Mouse (Mus musculus): ENCODE measurements around the gene Sgo2a.

DNA sequence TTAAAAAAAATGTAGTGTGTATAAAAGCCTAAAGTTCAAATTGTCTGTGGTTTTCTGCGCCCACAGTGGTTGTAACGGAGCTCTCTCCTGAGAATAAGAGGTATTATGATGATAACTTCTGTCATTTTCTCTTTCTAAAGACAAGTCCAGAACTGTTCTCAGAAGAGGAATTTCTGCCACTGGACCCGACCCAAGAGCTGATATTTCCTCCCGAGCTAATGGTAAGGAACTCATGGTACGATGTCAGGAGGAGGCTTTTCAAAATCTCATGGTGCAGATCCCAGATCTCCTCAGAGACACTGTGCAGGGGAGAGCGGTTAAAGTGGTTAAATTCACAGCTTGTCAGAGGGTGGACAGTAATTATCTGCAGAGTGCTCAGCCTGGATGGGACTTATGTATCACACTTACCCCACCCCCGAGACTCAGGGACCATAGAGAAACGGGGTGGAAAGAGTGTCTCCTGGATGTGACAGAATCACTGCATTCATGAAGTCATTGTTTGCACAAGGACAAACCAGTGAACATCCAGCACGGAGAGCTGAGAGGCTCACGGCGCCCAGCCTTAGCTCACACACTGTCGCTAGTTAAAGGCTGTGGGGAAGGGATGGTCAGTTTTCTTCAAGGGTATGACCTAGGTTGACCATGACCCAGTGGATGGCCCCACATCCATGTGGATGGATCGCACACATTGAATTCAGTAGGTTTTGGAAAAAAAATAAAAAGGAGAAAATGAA lies 60.5 kb downstream of the Sgo2a start:
- TF ChIP-seq EP300 (IDR thresholded peaks at IDR 0.05; ENCODE audit: insufficient read depth, low read depth, low read length) (no peak), CTCF (IDR thresholded peaks at IDR 0.05; ENCODE audit: low read depth, low read length) (no peak)

All from ES-Bruce4 (cell line).